8 mouse cellular contexts compared by ENCODE assay signal in the genomic region with DNA sequence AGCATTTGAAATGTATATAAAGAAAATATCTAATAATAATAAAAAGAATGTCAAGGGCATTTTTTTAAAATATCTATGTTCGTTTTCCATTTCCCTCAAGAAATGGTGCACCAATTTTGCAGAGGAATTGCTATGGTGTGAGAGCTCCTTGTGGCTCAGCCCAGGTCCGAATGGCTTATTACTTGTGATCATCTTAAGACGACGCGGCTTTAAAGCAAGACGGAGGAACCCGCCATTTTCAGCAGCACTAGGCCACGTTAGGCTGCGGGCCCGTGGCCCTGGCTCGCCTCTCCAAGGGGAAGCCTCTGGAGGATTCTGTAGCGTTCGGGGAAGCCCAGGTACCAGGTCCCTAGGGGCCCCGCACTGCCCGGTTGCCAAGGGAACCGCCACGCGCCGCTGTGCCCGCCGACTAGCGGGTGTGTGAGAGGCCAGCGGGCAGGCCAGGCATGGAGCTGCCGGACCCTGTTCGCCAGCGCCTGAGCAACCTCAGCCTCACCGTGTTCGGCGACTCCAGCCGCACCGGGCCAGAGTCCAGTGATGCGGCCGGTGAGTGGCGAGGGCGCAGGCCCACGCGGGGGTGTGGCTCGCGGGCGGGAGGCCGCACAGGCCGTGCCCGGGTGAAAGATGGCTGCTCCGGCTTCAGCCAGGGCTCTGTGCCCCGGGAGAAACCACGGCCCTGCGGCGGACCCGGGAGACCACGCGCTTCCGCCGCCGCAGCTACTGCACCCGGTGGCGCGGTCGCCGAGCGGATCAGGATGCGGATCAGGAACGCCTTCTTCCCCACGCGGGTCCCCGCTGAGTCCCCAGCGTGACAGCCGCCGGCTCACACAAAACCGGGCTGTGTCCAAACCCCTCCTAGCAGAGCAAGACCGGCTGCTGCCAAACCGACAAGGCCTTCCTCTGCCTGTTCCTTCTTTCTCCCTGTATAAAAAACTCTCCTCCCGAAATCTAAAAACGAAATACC. TPM values are rescaled to one million over a fixed set of nuclear protein-coding genes. Genes with fewer than 3 reads are reported as not detected.
DNase-seq lines count a peak whose midpoint lies in the region; ATAC-seq and TF ChIP-seq lines count a peak whose summit lies in the region.

Gene Tmem17, plus strand, starts transcription at position 51 of the 964 bp plus-strand sequence.

- H3K4me1 ChIP-seq in cortical plate, adult 2 months (ENCODE audit: control insufficient read depth, insufficient read depth, low read length), result no peaks in the 10 kb centered on the region
- H3K4me1 ChIP-seq in megakaryocyte, embryonic 14.5 days, result peaks cover 8% of the 10 kb centered on the region

- TF ChIP-seq POLR2A in cortical plate, adult 2 months (IDR thresholded peaks at IDR 0.05; ENCODE audit: extremely low read depth, insufficient read depth, low read length), result peak; percentile 53; the same call in 1 of the 2 replicates

- H3K9me3 ChIP-seq in megakaryocyte, embryonic 14.5 days, result peaks cover 4% of the 10 kb centered on the region; the same call in 1 of the 2 replicates

- H3K4me3 ChIP-seq in cortical plate, adult 2 months (ENCODE audit: insufficient read depth, low read length), result peak within 1 kb of the TSS; percentile 50
- H3K4me3 ChIP-seq in megakaryocyte, embryonic 14.5 days (replicated peaks), result peak within 1 kb of the TSS; percentile 95

- H3K36me3 ChIP-seq in megakaryocyte, embryonic 14.5 days (replicated peaks; ENCODE audit: low read length), result no peaks in the 10 kb centered on the region

- no peaks in the 10 kb centered on the region for H3K27me3 ChIP-seq in megakaryocyte, embryonic 14.5 days (replicated peaks)

- intact Hi-C loops in gastrocnemius, postnatal 14 days (cut with DNase I; ENCODE audit: low total_unique reads), result no loop called here

- no peak for TF ChIP-seq CTCF in cortical plate, adult 2 months (IDR thresholded peaks at IDR 0.05; ENCODE audit: extremely low read depth, insufficient read depth, low read length)

- H3K27ac ChIP-seq in cortical plate, adult 2 months (ENCODE audit: insufficient read depth, low read length), result peak within 1 kb of the TSS; percentile 97

- DNase-seq in adrenal gland, adult (ENCODE audit: inconsistent age in 2 of 2, low spot score in 1 of 2), result peak; percentile 93 to 98
- peak; percentile 90 for DNase-seq in gastrocnemius, postnatal 14 days
- peak; percentile 60 to 87 for DNase-seq in left cerebral cortex, adult 9 months (ENCODE audit: low spot score in 2 of 2)
- DNase-seq in right cerebral cortex, adult 2 months (ENCODE audit: low spot score in 2 of 2), result peak; percentile 82 to 87
- peak; percentile 55 for DNase-seq in urinary bladder, postnatal 10 days (ENCODE audit: low spot score)

- peak; percentile 84 for ATAC-seq in inflammation-experienced regulatory T-cells, adult 6 months

RNA-seq across cellular contexts. Expression of gene Tmem17, which starts in this region (rescaled TPM):
- 7.2 and 7.8 TPM in 2 replicates for polyA plus RNA-seq in cortical plate, adult 2 months (2012; rRNA removed)
- 1 to 10 TPM; 1.4 to 2.5 TPM for total RNA-seq in gastrocnemius, postnatal 14 days (2021)
- polyA plus RNA-seq in inflammation-experienced regulatory T-cells, adult 6 months (2017; shearing (Covaris generic)), result 1 to 10 TPM in 1 of 3 experiments, under 1 TPM in 2; 0.93 to 1.5 (median 0.98) TPM
- 0.31 TPM in 1 of 2 replicates, not detected in the other for polyA plus RNA-seq in megakaryocyte, embryonic 14.5 days (2012; ENCODE audit: insufficient read depth, low replicate concordance)

Comparison
In these comparisons a context has a peak if more than half of its experiments do, and no peak if none do; other contexts are left out.
1. Peak in every context shown above with its lines: DNase-seq, ATAC-seq, H3K4me3 ChIP-seq and H3K27ac ChIP-seq.